Mouse (Mus musculus) erythroblast, embryonic 14.5 days (primary cell): ENCODE data around the gene Fgf10.

Experiments used
- GATA1 ChIP-seq: IDR thresholded peaks from 2 replicates; pipeline ENCODE4 v1.6.1; 2012; ENCODE audit warnings: low read length, inconsistent platforms, mixed read lengths
- TAL1 ChIP-seq: IDR thresholded peaks from 3 replicates; pipeline ENCODE4 v1.6.1; 2012; ENCODE audit warnings: low read length, inconsistent platforms, mixed read lengths

GRCm38 (mm10) chr13:118642585-118642984 is 27.0 kb upstream of the Fgf10 start:
- TF ChIP-seq TAL1: no peak
- TF ChIP-seq GATA1: no peak
